Mouse (Mus musculus) adrenal gland, postnatal 4 days (tissue): Measurements from ENCODE around the gene Ppm1l. TPM values are rescaled to one million over a fixed set of nuclear protein-coding genes. Genes with fewer than 3 reads are reported as not detected.
"Not testable (repeated sequence)": the region's sequence is repeated elsewhere in the genome, so short reads cannot be mapped to it uniquely, and the experiment has no call there.

Experiments used
- DNase-seq, 2 experiments: peaks; one replicate each; pipeline ENCODE4 v3.0.0; 2021 to 2022; ENCODE audit warnings: low spot score in 2 of 2, mixed read lengths in 2 of 2
- total RNA-seq, 2 experiments: library from RNA; stranded (reverse); gene quantifications; 2 replicates each; pipeline ENCODE4 v1.2.3; 2021

Ppm1l gene
- total RNA-seq, 2 experiments from 2014 or later, result 15.6 to 17.0 TPM

- DNase-seq, result no peak
Observed at GRCm38 (mm10) chr3:69364151-69364550, 47.5 kb downstream of the Ppm1l start.

GRCm38 (mm10) chr3:69367916-69368315 lies 51.3 kb downstream of the Ppm1l start:
- no peak for DNase-seq

- DNase-seq, result no peak
Observed at GRCm38 (mm10) chr3:69372731-69373130, 56.1 kb downstream of the Ppm1l start.

- DNase-seq, result no peak
Observed at GRCm38 (mm10) chr3:69373544-69374306, 57.1 kb downstream of the Ppm1l start.

- DNase-seq, result no peak
Observed at GRCm38 (mm10) chr3:69374538-69374937, 57.9 kb downstream of the Ppm1l start.

- no peak for DNase-seq
Observed at GRCm38 (mm10) chr3:69374983-69375382, 58.3 kb downstream of the Ppm1l start.

GRCm38 (mm10) chr3:69381213-69381612 lies 64.6 kb downstream of the Ppm1l start:
- no peak for DNase-seq

- DNase-seq, result not testable (repeated sequence)
Observed at GRCm38 (mm10) chr3:69391834-69392233, 75.2 kb downstream of the Ppm1l start.

GRCm38 (mm10) chr3:69392298-69392697 lies 75.6 kb downstream of the Ppm1l start:
- DNase-seq, result no peak

GRCm38 (mm10) chr3:69393079-69393478 lies 76.4 kb downstream of the Ppm1l start:
- no peak for DNase-seq

GRCm38 (mm10) chr3:69393991-69394390 lies 77.3 kb downstream of the Ppm1l start:
- no peak for DNase-seq

- no peak for DNase-seq
Observed at GRCm38 (mm10) chr3:69395084-69395483, 78.4 kb downstream of the Ppm1l start.

- no peak for DNase-seq
Observed at GRCm38 (mm10) chr3:69397733-69398132, 81.1 kb downstream of the Ppm1l start.

- no peak for DNase-seq
Observed at GRCm38 (mm10) chr3:69399336-69399735, 82.7 kb downstream of the Ppm1l start.

GRCm38 (mm10) chr3:69403196-69403595 lies 86.5 kb downstream of the Ppm1l start:
- DNase-seq, result no peak

GRCm38 (mm10) chr3:69406210-69406895 lies 89.7 kb downstream of the Ppm1l start:
- no peak for DNase-seq

GRCm38 (mm10) chr3:69408064-69408463 lies 91.4 kb downstream of the Ppm1l start:
- DNase-seq, result no peak

GRCm38 (mm10) chr3:69416112-69416511 lies 99.5 kb downstream of the Ppm1l start:
- no peak for DNase-seq

GRCm38 (mm10) chr3:69422741-69423140 lies 106.1 kb downstream of the Ppm1l start:
- DNase-seq, result no peak

- DNase-seq, result no peak
Observed at GRCm38 (mm10) chr3:69423371-69423770, 106.7 kb downstream of the Ppm1l start.

- not testable (repeated sequence) for DNase-seq
Observed at GRCm38 (mm10) chr3:69424781-69425180, 108.1 kb downstream of the Ppm1l start.

- no peak for DNase-seq
Observed at GRCm38 (mm10) chr3:69427259-69427658, 110.6 kb downstream of the Ppm1l start.

- no peak for DNase-seq
Observed at GRCm38 (mm10) chr3:69428221-69428620, 111.6 kb downstream of the Ppm1l start.
